Mouse (Mus musculus) retina, embryonic 14.5 days (tissue): ENCODE measurements around the gene Kmt5a.
"Not testable (repeated sequence)": the region's sequence is repeated elsewhere in the genome, so short reads cannot be mapped to it uniquely, and the experiment has no call there.

ENCODE experiments used
- DNase-seq: peaks from one replicate; pipeline ENCODE4 v3.0.0-alpha.2; 2015; ENCODE audit warnings: low spot score

Gene Kmt5a

GRCm38 (mm10) chr5:124445621-124446293 is 6.0 kb downstream of the Kmt5a start:
- peak; percentile 21 for DNase-seq

DNA sequence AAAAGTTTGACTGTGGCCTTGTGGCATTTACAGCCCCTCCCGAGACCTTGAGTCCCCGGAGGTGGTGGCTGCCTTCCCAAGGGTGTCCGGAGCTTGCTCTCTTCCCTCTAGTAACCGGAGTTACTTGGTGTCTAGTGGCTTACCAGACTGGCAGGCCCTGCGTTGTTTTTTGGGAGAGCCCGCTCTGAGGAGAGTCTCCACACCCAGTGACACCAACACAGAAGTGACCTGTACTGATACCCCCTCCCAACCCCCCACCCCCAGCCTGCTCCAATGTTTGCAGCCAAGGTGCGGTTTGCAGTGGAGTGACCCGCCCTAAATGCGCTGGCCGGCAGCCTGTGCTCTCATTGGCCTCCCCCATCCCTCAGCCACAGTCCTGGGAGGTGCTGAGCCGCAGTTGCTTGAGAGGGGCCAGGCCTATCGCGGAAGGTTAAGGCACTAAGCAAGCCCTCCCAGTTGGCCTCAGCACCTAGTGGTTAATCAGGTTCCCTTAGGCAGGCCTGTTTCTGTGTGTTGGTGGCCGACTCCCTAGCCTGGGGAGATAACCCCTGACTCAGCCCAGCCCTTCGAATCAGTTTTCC is 6.7 kb downstream of the Kmt5a start:
- DNase-seq, result peak; percentile 46

DNA sequence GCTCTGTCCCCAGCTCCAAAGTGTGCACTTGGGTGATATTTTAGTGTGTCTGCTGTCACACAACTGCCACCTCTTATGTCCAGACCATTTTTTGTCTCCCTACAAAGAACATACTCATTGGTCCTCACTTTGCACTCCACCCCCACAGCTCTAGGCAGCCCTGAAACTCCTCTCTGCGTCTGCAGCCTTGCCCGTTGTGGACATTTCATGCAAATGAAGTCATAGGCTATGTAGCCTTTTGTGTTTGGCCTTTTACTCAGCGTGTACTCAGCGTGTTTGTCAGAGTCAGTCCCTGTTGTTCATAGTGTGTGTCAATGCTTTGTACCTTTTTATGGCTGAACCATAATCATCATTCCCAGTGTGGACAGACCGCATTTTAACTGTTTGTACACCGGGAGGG is 9.8 kb downstream of the Kmt5a start:
- DNase-seq, result no peak

DNA sequence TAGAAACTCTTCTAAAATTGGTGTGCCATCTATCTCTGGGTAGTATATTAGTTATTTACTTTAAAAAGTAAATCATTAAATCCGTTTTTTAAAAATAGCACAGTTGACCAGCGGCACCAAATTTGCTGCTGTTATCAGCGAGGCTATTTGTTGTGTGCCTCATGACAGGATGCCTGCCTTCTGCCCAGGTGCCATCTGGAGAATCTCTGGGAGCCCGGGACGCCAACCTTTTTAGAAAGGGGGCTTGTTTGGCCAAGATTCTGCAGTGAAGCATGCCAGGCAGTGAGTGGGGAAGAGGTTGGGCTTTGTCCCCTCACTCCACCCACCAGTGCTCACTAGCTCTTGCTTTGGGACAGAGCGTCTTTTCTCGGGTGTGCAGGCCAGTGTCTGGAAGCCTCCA is 10.3 kb downstream of the Kmt5a start:
- DNase-seq, result no peak

DNA sequence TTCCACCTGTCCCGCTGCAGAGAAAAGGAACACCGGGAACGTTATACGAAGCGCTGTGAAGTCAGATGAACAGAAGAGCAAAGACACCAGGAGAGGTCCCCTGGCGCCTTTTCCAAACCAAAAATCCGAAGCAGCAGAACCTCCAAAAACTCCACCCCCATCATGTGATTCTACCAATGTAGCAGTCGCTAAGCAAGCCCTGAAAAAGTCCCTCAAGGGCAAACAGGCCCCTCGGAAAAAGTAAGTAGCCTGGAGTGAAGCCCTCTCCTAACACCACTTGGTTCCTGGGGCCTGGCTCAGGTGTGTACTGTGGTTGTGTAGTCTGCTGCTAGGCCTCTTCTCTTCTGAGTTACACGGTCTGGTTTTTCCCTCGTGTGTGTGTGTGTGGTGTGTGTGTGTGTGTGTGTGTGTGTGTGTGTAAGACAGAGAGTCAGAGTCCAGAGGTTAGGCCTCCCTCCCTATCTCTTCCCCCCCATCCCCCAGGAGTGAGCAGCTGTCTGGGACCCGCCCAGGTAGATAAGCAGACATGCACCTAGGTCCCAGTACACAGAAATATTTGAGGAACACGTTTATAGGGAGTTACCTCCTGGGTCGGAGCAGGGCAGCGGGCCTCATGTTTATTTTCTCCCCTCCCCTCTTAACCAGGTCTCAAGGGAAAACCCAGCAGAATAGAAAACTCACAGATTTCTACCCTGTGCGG is 11.1 kb downstream of the Kmt5a start:
- DNase-seq, result no peak

DNA sequence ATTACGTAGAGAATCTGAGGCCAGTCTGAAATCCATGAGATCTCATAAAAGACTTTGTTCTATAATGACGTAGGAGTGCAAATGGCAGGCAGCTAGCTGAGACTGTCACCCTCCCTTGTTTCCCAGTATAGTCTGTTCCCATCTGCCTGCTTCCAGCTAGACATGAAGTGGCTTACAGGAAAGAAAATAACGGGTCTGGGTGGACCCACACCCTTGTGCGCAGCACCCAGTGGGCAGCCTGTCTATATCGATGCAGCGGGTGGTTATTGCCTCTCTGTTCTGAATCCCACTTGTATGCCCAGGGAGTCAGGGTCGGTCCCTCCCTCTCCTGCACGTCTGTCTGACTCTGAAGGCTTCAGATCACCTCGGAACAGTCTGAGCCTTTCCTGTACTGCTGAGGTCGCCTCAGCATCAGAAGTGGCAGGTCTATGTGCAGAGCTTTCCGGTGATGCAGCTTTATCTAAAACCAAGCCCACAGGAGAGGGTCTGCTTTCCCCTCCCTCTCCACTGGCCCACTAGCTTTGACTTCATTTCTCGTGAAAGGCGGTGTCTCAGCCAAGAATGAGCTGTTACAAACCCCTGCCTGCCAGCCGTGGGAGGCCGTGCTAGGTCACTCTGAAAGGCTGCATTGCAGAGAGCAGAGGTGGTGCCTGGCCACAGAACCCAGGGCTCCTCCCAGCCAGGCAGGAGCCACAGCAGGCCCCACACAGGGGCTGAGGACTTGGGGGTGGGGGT is 12.9 kb downstream of the Kmt5a start:
- no peak for DNase-seq

GRCm38 (mm10) chr5:124453339-124454081 is 13.8 kb downstream of the Kmt5a start:
- DNase-seq, result no peak

- DNase-seq, result no peak
Measured at GRCm38 (mm10) chr5:124454082-124454419, 14.3 kb downstream of the Kmt5a start.

DNA sequence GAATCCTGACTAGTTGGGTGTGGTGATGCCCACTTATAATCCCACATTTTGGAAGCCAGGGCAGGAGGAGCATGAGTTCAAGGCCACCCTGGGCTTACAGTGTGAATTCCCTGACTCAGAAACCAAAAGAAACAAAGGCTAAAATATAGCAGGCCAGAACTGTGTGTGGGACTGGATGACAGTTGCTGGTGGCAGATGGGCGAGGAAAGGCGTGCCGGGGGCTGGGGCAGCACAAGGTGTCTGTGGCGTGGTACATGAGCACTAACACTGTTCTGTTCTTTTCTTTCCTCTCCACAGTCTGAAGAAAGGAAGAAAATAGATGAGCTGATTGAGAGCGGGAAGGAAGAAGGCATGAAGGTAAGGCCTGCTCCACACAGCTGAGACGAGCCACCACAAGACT is 17.0 kb downstream of the Kmt5a start:
- no peak for DNase-seq

DNA sequence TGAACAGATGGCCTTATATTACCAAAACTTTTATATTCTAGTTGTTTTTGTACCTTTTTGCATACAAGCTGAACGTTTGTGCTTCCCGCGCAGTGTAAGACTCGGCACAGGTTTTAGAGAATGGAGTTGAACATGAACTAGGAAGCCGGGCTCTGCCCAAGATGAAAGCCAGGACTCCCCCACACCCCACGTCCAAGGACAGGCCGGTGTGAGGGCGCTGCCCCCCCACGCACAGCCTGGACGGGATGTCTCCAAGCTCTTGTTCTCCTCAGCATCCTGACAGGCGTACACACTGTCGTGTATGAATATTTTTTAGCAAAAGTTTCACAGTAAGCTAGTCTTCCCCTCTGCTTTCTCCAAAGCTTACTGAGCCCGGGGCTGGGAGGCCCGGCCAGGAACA is 21.2 kb downstream of the Kmt5a start:
- not testable (repeated sequence) for DNase-seq

- no peak for DNase-seq
Measured at GRCm38 (mm10) chr5:124462297-124463025, 22.7 kb downstream of the Kmt5a start.

DNA sequence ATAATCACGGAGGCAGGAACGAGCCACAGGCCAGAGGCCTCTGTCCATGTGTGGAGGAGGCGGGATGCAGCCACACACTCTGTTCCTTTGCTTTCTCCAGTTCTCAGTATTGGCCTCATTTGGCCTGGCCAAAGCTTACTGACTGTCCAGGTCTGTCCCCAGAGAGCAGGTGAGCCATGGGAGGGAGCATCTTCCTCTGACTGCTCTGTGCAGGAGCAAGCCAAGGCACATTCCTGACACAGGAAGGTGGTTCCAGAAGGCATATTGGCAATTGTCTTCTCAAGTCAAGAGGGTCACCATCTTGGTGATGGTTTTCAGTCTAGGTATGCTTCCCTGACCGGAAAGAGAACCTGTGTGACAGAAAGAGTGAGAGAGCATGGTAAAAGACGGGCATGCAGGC is 23.7 kb downstream of the Kmt5a start:
- no peak for DNase-seq

- no peak for DNase-seq
Measured at GRCm38 (mm10) chr5:124464905-124465304, 25.2 kb downstream of the Kmt5a start.

- no peak for DNase-seq
Measured at GRCm38 (mm10) chr5:124467766-124468165, 28.0 kb downstream of the Kmt5a start.

- no peak for DNase-seq
Measured at GRCm38 (mm10) chr5:124468365-124468764, 28.6 kb downstream of the Kmt5a start.

GRCm38 (mm10) chr5:124469486-124469885 is 29.8 kb downstream of the Kmt5a start:
- DNase-seq, result no peak

- DNase-seq, result no peak
Measured at GRCm38 (mm10) chr5:124470591-124471171, 31.0 kb downstream of the Kmt5a start.

DNA sequence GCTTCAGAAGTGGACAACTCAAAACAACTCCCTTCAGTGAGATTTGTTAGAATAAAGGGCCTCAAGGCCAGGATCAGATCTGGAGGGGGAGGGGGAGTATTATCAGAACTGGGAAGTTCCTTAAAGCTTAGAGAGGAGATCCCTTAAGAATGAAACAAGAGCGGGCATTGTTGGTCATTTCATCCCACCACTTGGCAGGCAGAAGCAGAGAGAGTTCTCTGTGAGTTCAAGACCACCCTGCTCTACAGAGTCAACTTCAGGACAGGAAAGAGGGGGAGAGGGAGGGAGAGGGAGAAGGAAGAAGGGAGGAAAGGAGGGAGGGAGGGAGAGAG is 39.1 kb downstream of the Kmt5a start:
- DNase-seq, result no peak

DNA sequence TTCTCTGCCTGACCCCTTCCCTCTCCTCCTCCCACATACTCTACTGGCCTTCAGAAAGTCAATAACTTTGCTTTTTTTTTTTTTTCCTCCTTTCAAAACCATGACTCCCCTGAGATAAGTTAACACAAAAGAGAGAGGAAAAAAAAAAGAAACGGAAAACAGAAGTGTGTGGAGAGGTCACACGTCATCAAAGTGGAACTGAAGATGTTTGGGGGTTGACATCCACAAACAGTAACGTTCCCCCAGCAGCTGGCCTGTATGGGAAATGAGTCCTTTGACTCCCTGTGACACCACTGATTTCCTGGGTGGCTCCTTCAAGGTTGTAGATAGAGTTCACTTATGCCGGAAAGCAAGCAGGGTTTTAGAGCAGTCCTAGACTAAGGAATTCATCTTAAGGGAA is 40.4 kb downstream of the Kmt5a start:
- DNase-seq, result no peak

GRCm38 (mm10) chr5:124481714-124482113 is 42.0 kb downstream of the Kmt5a start:
- DNase-seq, result no peak

DNA sequence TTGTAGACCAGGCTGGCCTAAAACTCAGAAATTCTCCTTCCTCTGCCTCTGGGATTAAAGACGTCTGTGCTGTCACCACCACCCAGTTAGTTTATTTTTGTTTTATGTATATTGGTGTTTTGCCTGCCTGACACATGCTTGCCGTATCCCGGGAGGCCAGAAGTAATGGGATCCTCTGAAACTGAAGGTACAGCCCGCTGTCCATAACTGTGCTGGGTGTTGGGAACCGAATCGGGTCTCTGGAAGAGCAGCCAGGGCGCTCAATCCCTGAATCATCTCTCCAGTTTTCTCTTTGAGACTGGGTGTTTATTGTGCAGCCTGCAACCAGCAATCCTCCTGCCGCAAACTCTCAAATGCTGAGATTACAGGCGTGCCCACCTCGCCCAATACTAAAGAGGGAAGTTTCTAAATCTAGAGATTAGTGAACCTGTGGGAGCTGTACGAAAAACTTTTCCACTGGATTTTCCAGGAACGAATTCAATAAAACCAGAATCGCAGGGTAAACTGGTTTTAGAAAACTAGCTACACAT is 42.8 kb downstream of the Kmt5a start:
- DNase-seq, result no peak
